Mouse (Mus musculus): Measurements from ENCODE around the gene Galk2.

DNA sequence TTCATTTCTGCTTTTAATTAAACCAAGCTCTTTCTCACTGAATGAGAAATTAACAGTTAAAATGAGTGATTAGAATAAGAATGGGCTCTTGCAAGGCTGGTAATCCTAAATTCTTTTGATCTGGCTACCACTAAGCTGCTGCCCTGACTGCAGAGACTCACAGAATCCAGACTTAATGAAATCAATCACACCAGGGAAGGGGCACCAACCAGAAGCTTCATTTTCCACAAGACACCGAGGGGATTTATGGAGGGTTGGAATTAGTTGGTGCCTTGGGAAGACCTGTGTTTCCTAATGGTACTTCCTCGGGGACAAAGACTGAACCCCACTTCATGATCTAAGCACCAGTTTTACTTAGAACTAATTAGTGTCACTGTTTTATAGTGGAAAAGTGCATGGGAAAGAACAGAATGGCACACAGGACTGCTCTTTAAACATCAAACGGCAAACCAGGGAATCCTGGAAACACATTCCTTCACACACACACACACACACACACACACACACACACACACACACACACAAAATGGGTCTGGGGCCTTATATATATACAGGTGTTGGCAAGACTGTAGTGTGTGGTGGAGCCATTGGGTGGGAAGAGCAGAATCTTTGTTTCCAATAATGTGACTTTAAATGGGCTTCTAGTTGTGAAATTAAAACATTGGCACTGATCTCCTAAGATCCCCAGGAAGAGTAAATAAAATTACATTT, 157.0 kb downstream of the Galk2 start:
- TF ChIP-seq CTCF (IDR thresholded peaks at IDR 0.05; ENCODE audit: control insufficient read depth, insufficient read depth, low read length) (no peak), POLR2A (IDR thresholded peaks at IDR 0.05; ENCODE audit: borderline replicate concordance, control insufficient read depth, low read depth, low read length) (no peak)
